Mouse (Mus musculus) cerebellum, adult 18-20 months (tissue): ENCODE results near the gene Tsc2.

Experiments used
- DNase-seq, 2 experiments: peaks; one replicate each; pipeline ENCODE4 v3.0.0; 2021

Gene Tsc2

DNA sequence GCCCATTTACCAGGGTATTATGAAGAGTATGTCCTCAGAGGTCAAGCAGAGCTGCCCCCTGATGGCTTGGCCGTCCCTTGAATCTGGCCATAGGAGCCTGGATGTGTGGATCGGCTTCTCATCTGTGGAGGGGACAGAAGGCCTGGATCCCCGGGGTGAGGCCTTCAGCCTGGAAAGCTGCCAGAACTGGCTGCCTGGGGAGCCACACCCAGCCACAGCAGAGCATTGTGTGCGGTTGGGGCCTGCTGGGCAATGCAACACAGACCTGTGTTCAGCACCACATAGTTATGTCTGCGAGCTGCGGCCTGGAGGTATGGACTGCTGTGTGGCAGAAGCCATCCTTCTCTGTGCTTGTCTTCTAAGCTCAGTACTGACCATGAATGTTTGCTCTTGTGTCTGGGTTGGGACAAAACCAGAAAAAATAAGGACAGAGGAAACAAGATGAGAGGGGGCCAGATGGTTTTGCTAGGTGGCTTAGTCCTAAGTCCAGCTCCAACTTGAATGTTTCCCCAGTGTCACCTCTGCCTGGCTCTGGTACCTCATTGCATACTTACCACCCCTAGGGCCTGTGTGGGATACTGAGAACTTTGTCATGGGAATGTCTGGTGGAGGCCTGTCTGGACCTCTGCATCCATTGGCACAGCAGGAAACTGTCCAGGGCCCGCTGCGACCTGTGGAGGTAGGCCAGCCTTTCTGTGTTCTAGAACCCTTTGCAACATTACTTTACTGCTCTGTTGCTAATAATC, 65.2 kb downstream of the Tsc2 start:
- DNase-seq: peak in 1 of 2 experiments; percentile 28

DNA sequence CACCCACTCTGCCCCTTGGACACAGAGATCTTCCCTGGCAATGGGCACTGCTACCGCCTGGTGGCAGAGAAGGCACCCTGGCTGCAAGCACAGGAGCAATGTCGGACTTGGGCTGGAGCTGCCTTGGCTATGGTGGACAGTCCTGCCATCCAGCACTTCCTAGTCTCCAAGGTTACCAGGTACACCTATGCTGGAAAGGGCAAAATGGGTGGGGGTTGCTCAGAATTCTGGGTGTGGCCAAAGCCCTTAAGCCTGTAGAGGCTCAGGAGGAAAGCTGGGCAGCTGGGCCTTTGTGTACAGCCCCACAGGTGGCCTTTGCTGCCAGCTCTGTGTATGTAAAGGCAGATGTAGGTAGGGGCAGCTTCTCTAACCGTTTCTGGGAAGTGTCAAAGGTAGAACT, 66.6 kb downstream of the Tsc2 start:
- no peak for DNase-seq

DNA sequence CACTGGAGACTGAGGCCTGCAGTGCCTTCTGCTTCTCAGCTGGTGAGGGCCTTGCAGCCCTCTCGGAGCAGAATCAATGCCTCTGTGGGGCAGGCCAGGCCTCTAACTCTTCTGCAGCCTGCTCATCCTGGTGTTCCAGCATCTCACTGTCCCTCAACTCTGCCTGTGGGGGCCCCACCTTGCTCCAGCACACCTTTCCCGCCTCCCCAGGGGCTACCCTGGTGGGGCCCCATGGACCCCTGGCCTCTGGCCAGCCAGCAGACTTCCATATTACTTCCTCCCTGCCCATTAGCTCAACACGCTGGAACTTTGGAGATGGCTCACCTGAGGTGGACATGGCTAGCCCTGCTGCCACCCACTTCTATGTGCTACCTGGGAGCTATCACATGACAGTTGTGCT, 67.3 kb downstream of the Tsc2 start:
- no peak for DNase-seq

DNA sequence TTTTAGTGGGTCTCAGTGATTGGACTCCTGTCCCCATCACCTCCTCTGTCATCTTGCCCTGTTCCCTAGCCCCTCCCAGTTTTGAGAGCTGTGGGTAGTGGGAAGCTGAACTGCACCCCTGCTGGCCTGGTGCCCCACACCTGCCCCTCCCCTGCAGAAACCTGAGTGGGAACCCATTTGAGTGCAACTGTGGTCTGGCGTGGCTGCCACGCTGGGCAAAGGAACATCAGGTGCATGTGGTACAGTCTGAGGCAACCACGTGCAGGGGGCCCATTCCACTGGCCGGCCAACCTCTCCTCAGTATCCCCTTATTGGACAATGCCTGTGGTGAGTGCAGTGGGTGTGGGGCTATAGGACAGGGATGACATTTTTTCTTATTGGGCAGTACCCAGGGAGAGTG, 68.0 kb downstream of the Tsc2 start:
- DNase-seq: no peak

DNA sequence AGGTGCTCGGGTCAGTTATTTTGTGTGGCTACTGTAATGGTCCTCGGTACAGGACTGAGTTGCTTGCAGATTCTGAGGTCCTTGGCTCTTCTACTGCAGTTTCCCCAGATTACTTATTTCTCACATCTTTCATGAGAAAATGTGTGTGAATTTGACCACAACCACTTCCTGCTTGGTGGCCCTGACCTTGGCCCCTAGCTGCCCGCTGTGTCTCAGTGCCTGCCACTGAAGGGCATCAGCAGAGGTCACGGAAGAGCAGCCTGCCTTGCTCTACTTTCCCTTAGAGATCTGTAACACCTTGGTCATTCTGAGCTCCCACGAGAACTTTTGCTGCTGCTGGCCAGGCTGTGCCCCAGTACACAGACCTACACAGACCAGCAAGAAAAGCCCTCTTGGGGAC, 68.8 kb downstream of the Tsc2 start:
- no peak for DNase-seq

DNA sequence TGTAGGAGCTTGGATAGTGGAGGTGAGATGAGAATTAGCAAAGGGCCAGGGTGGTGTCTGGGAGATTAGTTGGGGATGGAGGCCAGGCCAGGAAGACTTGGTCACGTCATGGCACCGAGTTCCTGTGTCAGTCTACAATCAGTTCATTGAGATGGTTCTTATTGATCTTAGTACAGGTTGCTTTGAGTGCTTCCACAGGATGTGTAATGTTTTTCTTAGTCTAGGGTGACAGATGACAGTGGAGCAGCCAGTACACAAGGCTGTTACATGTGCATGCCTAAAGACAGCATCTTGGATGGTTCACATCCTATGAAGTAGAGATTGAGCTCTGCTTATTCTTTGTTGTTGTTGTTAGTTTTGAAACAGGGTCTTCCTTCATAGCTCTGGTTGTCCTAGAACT, 70.8 kb downstream of the Tsc2 start:
- no peak for DNase-seq

DNA sequence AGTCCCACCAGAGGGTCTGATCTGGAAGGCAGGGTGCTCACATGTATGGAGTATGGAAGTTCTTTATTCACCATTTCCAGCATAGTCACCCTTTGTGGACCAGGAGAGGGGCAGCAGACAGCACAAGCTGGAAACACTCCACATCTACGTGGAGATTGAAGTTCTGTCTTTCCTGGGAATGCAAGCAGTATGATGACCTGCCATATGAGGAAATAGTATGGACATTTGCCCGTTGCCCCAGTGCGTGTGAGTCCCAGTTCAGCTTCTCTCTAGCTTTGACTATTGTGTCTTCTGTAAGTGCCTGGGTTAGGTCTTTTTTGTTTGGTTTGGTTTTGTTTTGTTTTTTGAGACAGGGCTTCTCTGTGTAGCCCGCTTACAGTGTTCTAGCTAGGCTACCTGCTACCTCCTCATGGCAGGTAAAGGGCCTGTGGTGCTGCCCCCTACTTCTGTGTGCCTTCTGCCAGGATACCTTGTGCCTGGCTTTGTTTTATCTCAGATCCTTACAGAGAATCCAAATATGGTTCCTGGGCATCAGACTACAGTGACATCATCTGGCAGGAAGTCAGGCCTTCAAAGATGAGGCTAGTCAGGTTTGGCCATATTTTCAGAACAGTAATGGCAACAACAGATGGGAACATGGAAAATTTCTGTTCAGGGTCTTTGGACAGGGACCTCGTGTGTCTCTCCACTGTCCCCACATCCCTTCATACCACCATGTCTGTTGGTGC, 72.0 kb downstream of the Tsc2 start:
- peak; percentile 69 to 75 for DNase-seq

DNA sequence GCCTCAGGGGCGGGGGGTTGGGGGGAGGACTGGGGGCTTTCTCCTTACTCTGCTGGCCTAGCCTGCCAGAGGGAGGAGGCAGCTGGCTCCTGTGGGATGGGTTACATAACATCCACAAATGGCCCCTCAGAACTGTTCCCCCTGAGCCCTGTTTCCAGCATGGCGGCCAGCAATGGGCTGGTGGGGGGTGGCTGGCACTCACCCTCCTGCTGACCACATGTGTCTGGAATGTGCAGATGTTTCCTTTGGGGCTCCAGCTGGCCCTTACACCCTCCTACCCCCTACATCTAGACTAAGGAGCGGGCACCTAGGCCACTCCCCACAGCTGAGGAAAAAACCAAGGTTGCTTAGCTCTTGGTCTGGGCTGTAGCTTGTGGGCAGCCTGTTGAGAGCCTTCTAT, 73.3 kb downstream of the Tsc2 start:
- no peak for DNase-seq

DNA sequence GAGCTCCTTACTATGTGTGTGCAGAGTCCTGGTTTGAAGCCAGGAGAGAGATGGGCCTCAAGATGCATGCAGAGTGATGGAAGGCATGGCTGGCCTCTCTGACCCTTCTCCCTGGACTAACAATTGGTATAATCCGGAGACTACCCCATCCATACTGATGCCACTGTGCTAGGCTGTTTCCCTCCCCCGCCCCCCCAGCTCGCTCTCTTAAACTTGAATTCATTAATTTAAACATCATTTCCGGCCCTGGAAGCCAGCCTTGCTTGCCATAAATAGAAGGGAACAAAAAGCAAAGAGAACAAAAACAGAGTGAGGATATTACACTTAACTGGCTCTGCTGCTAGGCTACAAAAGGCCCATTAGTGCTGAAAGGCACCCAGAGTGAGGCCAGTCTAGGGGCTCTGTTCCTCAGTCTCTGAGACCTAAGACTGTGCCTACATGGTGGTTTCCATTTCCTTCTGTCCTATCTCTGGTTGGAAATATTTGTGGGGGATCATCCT, 73.8 kb downstream of the Tsc2 start:
- no peak for DNase-seq

DNA sequence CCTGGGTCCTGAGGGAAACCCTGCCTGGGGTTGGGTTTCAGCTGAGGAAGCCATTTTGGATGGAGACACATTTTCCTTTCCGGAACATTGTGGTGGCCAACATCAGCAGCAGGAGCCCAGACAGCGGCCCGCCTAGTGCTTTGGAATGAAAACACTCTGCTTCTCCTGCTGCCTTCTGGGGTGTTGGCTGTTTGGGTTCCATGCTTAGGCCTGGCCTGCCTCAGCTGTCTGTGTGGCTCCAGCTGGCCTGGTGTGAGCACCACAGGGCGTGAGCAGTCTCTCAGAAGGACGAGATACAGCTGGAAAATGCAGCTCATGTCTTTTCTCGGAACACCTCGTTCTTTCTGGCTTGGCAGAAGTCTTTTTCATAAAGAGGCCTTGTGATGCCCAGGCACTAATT, 75.3 kb downstream of the Tsc2 start:
- DNase-seq: no peak

DNA sequence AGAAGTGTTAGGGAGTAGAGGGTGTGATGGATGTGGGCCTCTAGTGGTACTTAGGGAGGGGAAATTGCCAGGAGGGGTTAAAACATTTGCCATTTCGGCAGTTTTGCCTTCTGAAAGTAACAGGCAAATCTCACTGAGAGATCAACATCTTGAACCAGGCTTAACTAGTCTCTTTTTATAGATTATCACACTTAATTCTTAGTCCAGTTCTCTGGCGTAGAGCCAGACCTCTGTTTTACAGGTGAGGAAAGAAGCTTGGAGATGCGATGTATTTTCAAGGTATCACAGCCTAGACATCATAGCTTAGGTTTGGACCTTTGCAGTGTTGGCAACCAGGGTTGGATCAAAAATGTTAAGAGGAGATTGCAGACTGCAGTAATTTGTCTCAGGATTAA, 81.4 kb downstream of the Tsc2 start:
- DNase-seq: no peak

DNA sequence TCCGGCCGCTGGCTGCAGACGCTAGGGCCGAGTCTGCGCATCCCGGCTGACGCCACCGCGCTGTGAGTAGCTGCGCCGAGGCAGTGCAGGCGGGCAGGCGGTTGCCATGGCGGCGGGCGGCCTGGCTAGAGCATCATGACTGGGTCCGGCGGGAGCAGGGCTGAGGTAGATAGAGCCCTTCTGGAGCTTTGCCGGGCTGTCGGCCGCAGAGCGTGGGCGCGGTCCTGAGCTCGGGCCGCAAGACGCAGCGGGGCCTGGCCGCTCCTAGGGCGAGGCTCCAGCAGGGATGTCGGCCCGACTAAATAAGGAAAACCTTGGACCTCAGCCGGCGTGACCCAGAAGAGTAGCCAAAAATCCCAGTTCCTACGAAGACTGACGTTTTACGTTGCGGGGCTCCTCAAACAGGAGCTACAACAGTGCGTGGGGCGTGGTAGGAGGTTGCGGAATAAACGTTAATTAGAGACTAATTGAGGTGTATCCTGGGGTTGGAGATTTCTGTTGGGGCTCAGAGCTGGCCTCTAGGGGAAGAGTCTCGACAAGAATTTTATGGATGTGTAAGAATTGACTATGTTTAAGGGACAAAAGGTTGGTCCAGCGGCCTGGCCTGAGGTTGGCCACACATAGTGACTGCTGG, 81.9 kb downstream of the Tsc2 start:
- DNase-seq: peak; percentile 77 to 84

DNA sequence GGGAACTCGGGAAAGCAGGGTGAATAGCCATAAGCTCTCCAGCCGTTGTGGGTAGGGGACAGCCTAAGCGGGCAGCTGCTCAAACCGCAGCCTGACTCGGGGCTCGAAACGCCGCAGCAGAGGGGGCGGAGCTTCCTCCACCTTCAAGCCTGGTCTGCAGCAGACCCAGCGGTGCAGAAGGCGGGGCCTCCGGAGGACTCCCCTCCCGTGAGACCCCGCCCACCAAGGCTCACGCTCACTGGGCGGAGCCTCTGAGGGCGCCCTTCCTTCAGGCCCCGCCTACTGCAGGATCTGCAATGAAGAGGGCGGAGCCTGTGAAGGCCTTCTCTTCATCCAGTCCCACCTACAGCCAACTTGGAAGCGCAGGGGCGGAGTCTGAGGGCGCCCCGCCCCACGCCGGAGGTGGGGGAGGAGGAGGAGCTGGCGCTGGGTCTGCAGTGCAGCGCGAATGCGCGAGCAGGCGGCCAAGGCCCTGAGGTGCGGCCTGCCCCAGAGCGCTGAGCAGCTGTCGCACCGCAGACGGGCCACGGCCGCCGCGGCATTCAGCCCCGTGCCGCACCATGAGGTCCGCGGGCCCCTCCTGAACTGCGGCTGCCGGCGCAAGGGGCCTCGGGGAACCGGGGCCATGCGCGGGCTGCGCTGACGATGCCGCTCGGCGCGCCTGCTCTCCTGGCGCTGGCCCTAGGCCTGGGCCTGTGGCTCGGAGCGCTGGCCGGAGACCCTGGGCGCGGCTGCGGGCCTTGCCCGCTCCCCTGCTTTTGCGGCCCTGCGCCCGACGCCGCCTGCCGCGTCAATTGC, 82.6 kb downstream of the Tsc2 start, which contains the start of gene Pkd1:
Pkd1 (plus strand) TSS at position 217 of the 798 bp plus-strand sequence.
- DNase-seq: peak; percentile 98 to 99

DNA sequence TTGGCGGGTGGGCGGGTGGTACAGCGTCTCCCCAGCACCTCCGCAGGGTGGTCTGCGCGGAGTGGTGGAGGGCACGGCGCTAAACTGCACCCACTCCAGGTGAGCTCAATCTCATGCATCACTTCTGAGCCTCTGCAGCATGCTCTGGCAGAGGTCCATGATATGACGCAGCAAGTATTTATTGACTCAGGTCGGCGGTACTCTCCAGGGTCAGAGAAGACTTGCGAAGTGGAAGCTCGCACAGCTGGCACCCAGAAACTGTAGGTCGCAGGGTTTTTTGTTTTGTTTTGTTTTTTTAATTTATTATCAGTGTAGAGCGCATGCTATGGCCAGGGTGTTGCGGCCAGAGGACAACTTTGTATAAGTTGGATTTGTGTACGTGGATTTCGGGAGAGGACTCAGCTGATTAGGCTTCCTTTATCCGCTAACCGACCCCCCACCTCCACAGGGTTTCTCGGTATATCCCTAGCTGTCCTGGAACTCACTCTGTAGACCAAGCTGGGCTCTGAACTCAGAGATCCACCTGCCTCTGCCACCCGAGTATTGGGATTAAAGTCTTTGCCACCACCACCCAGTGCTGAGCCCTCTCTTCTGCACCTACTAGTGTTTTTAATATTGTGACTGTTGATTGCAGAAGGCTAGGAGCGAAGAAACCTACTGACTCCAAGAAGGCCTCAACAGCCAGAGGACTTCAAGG, 83.4 kb downstream of the Tsc2 start:
- peak; percentile 84 for DNase-seq

DNA sequence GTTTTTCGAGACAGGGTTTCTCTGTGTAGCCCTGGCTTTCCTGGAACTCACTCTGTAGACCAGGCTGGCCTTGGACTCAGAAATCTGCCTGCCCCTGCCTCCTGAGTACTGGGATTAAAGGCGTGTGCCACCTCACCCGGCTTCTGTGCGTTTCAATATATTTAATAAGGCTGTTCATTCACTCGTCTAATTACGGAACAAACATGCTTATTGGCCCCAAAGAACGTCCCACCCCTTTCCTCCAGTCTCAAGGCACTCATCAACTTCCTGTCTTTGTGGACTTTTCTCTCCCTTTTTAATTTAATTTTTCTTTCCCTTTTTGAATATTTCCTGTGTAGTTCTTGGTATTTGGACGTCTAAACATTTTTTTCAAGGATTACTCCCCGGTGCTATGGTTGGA, 84.0 kb downstream of the Tsc2 start:
- DNase-seq: peak; percentile 51 to 59

DNA sequence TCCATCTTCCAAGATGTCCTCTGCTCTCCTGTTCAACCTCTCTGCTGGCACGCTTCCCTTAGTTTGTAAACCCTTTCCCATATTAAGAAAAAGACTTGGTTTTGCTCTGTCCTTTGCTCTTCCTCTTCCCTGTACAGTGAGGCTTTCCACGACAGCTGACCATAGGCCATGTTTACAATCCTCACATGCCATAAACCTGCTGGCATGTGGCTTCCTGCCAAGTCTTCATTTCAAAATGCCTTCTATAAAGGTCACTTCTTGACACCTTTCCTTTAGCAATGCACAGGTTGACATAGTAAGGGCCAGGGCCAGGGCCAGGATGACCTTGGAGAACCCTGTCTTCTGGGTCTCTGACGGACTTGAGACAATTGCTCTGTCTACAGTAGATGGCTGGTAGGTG, 86.2 kb downstream of the Tsc2 start:
- no peak for DNase-seq
